Mouse (Mus musculus) CH12.LX (cell line): ENCODE results near the gene Fastkd5. TPM values are rescaled to one million over a fixed set of nuclear protein-coding genes. Genes with fewer than 3 reads are reported as not detected.
A peak's percentile ranks its signal among the peaks of the same experiment; 100 is the strongest.

Experiments used
- DNase-seq: peaks from one replicate; pipeline ENCODE4 v3.0.0-alpha.2; 2013; ENCODE audit errors: extremely low read depth
- H3K27ac ChIP-seq: 2 replicates; pipeline ENCODE4 v1.5.1; 2012; ENCODE audit warnings: low read depth, mild to moderate bottlenecking, control low read depth, moderate library complexity; ENCODE audit not compliant: insufficient read depth
- H3K27me3 ChIP-seq: replicated peaks from 2 replicates; pipeline ENCODE3; 2012; ENCODE audit warnings: inconsistent platforms
- H3K36me3 ChIP-seq, 2 experiments: replicated peaks in 1 of 2; 2 replicates each; pipeline versions ENCODE3 to v1.6.1; 2012; ENCODE audit warnings: inconsistent platforms in 1 of 2, low read length in 1 of 2, mild to moderate bottlenecking in 1 of 2, mixed read lengths in 1 of 2, moderate library complexity in 1 of 2; ENCODE audit not compliant: control insufficient read depth in 1 of 2, insufficient read depth in 1 of 2
- H3K4me1 ChIP-seq, 2 experiments: 2 replicates each; pipeline ENCODE4 v1.6.1; 2012; ENCODE audit warnings: inconsistent platforms in 1 of 2, moderate library complexity in 1 of 2; ENCODE audit not compliant: insufficient read depth in 2 of 2, control insufficient read depth in 1 of 2
- H3K4me2 ChIP-seq: 2 replicates; pipeline ENCODE4 v1.6.1; 2012; ENCODE audit warnings: low read depth, mild to moderate bottlenecking, control low read depth; ENCODE audit not compliant: poor library complexity, insufficient read depth, severe bottlenecking
- H3K4me3 ChIP-seq, 3 experiments: fragments of 150-350 bp in 1 of 3; sonication (generic) in 1 of 3; replicated peaks in 1 of 3; 2 replicates each; pipeline versions ENCODE3 to v1.5.1; 2011 to 2012; ENCODE audit warnings: low read depth in 2 of 3, low read length in 2 of 3, mild to moderate bottlenecking in 2 of 3, moderate library complexity in 2 of 3, control low read depth in 1 of 3, improper control_type of control experiment in 1 of 3, inconsistent platforms in 1 of 3, mixed read lengths in 1 of 3; ENCODE audit not compliant: poor library complexity in 1 of 3
- H3K79me2 ChIP-seq: replicated peaks from 2 replicates; pipeline ENCODE4 v1.6.1; 2012; ENCODE audit warnings: mild to moderate bottlenecking, moderate library complexity; ENCODE audit not compliant: control insufficient read depth, poor library complexity, insufficient read depth, severe bottlenecking; ENCODE audit errors: extremely low read depth
- H3K9ac ChIP-seq: 2 replicates; pipeline ENCODE4 v1.6.1; 2012; ENCODE audit warnings: low read depth, mild to moderate bottlenecking, control low read depth, moderate library complexity; ENCODE audit not compliant: insufficient read depth
- H3K9me3 ChIP-seq: replicated peaks from 2 replicates; pipeline ENCODE3; 2012; ENCODE audit warnings: low read length, inconsistent platforms, mixed read lengths
- BHLHE40 ChIP-seq: IDR thresholded peaks from 2 replicates; pipeline ENCODE4 v1.6.1; 2011; ENCODE audit warnings: mild to moderate bottlenecking, low read depth, low read length, improper control_type of control experiment
- CTCF ChIP-seq, 2 experiments: IDR thresholded peaks in 1 of 2; conservative IDR thresholded peaks in 1 of 2; 2 replicates each; pipeline ENCODE4 v1.5.1; 2011 to 2012; ENCODE audit warnings: low read depth in 2 of 2, low read length in 2 of 2, improper control_type of control experiment in 1 of 2, inconsistent platforms in 1 of 2, mild to moderate bottlenecking in 1 of 2, moderate library complexity in 1 of 2
- E2F4 ChIP-seq: IDR thresholded peaks from 2 replicates; pipeline ENCODE4 v1.6.1; 2011; ENCODE audit warnings: low read depth, low read length, improper control_type of control experiment; ENCODE audit not compliant: insufficient replicate concordance
- EP300 ChIP-seq: IDR thresholded peaks from 2 replicates; pipeline ENCODE4 v1.6.1; 2011; ENCODE audit warnings: low read length, improper control_type of control experiment
- ETS1 ChIP-seq: conservative IDR thresholded peaks from 2 replicates; pipeline ENCODE4 v1.6.1; 2012; ENCODE audit warnings: low read depth, mild to moderate bottlenecking, inconsistent platforms, low read length, improper control_type of control experiment, moderate library complexity
- HCFC1 ChIP-seq: IDR thresholded peaks from 2 replicates; pipeline ENCODE4 v1.6.1; 2012; ENCODE audit warnings: low read depth, mild to moderate bottlenecking, inconsistent platforms, low read length, improper control_type of control experiment
- IRF4 ChIP-seq: IDR thresholded peaks from 2 replicates; pipeline ENCODE4 v1.6.1; 2014; ENCODE audit warnings: low read depth, mild to moderate bottlenecking, inconsistent platforms, low read length, improper control_type of control experiment
- JUND ChIP-seq: conservative IDR thresholded peaks from 2 replicates; pipeline ENCODE4 v1.6.1; 2011; ENCODE audit warnings: low read depth, low read length, improper control_type of control experiment
- KAT2A ChIP-seq: IDR thresholded peaks from 2 replicates; pipeline ENCODE4 v1.6.1; 2012; ENCODE audit warnings: low read length, improper control_type of control experiment, inconsistent platforms; ENCODE audit not compliant: insufficient replicate concordance
- MAFK ChIP-seq: IDR thresholded peaks from 2 replicates; pipeline ENCODE4 v1.6.1; 2011; ENCODE audit warnings: low read length, improper control_type of control experiment; ENCODE audit not compliant: insufficient replicate concordance
- MAX ChIP-seq: IDR thresholded peaks from 2 replicates; pipeline ENCODE4 v1.6.1; 2011; ENCODE audit warnings: low read length, improper control_type of control experiment
- MEF2A ChIP-seq: IDR thresholded peaks from 2 replicates; pipeline ENCODE4 v1.6.1; 2014; ENCODE audit warnings: low read depth, mild to moderate bottlenecking, inconsistent platforms, low read length, improper control_type of control experiment, borderline replicate concordance
- NELFE ChIP-seq: IDR thresholded peaks from 2 replicates; pipeline ENCODE4 v1.6.1; 2011; ENCODE audit warnings: low read depth, low read length, improper control_type of control experiment
- POLR2A ChIP-seq: IDR thresholded peaks from 2 replicates; pipeline ENCODE4 v1.6.1; 2011; ENCODE audit warnings: low read depth, mild to moderate bottlenecking, improper control_type of control experiment, low read length
- RAD21 ChIP-seq: IDR thresholded peaks from 2 replicates; pipeline ENCODE4 v1.6.1; 2011; ENCODE audit warnings: low read depth, mild to moderate bottlenecking, low read length, improper control_type of control experiment, moderate library complexity
- SIN3A ChIP-seq: IDR thresholded peaks from 2 replicates; pipeline ENCODE4 v1.6.1; 2012; ENCODE audit warnings: low read length, improper control_type of control experiment, inconsistent platforms
- SMC3 ChIP-seq: IDR thresholded peaks from 2 replicates; pipeline ENCODE4 v1.6.1; 2011; ENCODE audit warnings: low read depth, low read length, improper control_type of control experiment
- TBP ChIP-seq: conservative IDR thresholded peaks from 2 replicates; pipeline ENCODE4 v1.6.1; 2011; ENCODE audit warnings: low read depth, low read length, improper control_type of control experiment
- UBTF ChIP-seq: IDR thresholded peaks from 2 replicates; pipeline ENCODE4 v1.6.1; 2012; ENCODE audit warnings: low read depth, mild to moderate bottlenecking, inconsistent platforms, low read length, improper control_type of control experiment, moderate library complexity
- USF1 ChIP-seq: IDR thresholded peaks from 2 replicates; pipeline ENCODE4 v1.6.1; 2014; ENCODE audit warnings: low read depth, mild to moderate bottlenecking, inconsistent platforms, low read length, improper control_type of control experiment
- ZC3H11A ChIP-seq: IDR thresholded peaks from 2 replicates; pipeline ENCODE4 v1.6.1; 2012; ENCODE audit warnings: low read depth, mild to moderate bottlenecking, inconsistent platforms, low read length, improper control_type of control experiment
- ZNF384 ChIP-seq: IDR thresholded peaks from 2 replicates; pipeline ENCODE4 v1.6.1; 2012; ENCODE audit warnings: low read depth, low read length, improper control_type of control experiment, inconsistent platforms
- dilution Hi-C: fragments of 300-500 bp; cut with MboI; formaldehyde crosslinking; loops from 2 replicates; pipeline ENCODE4 v1.14.3; 2020; ENCODE audit warnings: low sequenced_read_pairs; ENCODE audit not compliant: extremely low pct_unique_long_range_greater_than_20kb, extremely low pct_ligation_motif_present
- in situ Hi-C: fragments of 300-500 bp; cut with MboI; formaldehyde crosslinking; loops from 3 replicates; pipeline ENCODE4 v1.14.3; 2019; ENCODE audit warnings: low sequenced_read_pairs, low pct_ligation_motif_present, low pct_unique_long_range_greater_than_20kb, mixed read lengths
- polyA plus RNA-seq: library from polyadenylated mRNA; unstranded; fragments of >175 nt; gene quantifications from 2 replicates; pipeline ENCODE4 v1.2.1, GENCODE M21; 2012; ENCODE audit warnings: low read depth; ENCODE audit not compliant: insufficient read length
- total RNA-seq, 2 experiments: library from RNA; depleted of rRNA; stranded (reverse); fragments of 300-350 nt in 1 of 2; fragments of >200 nt in 1 of 2; gene quantifications; 2 replicates each; pipeline ENCODE4 v1.2.3; 2012 to 2014

Fastkd5 gene
- total and polyA plus RNA-seq, 3 experiments, result 6.0 to 14.8 (median 9.1) TPM

DNA sequence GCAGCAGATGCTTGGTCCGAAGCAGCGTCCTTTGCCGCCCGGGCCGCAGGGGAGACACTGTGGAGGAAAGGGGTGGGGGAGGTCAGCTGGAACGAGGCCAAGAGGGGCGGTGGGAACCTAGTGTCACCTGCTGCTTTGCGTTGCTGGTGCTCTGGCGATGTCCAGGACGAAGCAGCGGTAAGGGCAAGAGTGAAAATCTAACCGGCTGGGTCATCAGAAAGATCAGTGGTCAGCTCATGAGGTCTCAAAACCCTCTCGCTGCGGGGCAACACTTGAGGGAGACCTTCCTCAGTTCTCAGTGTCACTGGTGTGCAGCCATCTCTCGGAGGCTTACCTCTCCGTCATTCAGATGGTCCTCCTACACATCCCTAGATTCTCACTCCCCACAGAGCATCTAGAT lies 48.6 kb downstream of the Fastkd5 start:
- dilution Hi-C loops, result no loop called here
- H3K9me3 ChIP-seq, result no peaks in the 10 kb centered on the region
- no peaks in the 10 kb centered on the region for H3K79me2 ChIP-seq
- no peak overlapping the region for H3K9ac ChIP-seq
- in situ Hi-C loops, result no loop called here
- no peak overlapping the region for H3K4me3 ChIP-seq
- H3K4me1 ChIP-seq, result peaks cover 4 to 5% of the 10 kb centered on the region in 2 experiments
- DNase-seq, result no peak
- no peak for TF ChIP-seq IRF4
- no peaks in the 10 kb centered on the region for H3K36me3 ChIP-seq
- H3K27ac ChIP-seq, result no peak overlapping the region
- H3K27me3 ChIP-seq, result peaks cover 25% of the 10 kb centered on the region
- no peak overlapping the region for H3K4me2 ChIP-seq

DNA sequence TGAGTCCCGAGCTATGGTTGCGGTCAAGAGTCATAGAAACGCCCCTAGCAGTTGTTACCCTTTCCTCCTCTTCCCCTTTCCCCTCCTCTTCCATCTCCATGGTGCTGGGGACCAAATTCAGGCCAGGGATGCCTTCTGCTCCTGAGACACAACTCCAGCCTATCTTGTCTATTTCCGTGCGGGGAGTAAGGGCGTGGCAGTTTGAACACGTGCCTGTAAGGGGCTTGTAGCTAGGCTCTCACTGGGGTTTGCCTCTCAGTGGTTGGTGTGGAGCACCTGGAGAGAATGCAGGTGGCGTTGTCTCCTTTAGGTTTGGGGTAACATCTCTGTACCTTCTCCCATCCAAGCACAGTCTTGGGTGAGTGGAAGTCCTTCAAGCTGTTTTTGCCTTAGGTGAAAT lies 50.0 kb downstream of the Fastkd5 start:
- dilution Hi-C loops, result no loop called here
- no peaks in the 10 kb centered on the region for H3K36me3 ChIP-seq
- H3K27ac ChIP-seq, result no peak overlapping the region
- TF ChIP-seq BHLHE40 (peak; percentile 35; the same call in 1 of the 2 replicates), HCFC1 (no peak)
- TF ChIP-seq, all 38 proteins: peak for 1
- H3K79me2 ChIP-seq, result no peaks in the 10 kb centered on the region
- in situ Hi-C loops, result no loop called here
- H3K4me2 ChIP-seq, result peak overlapping the region; percentile 62
- H3K27me3 ChIP-seq, result peaks cover 25% of the 10 kb centered on the region
- no peak for DNase-seq
- peaks cover 4 to 5% of the 10 kb centered on the region in 2 experiments for H3K4me1 ChIP-seq
- no peak overlapping the region for H3K4me3 ChIP-seq
- H3K9ac ChIP-seq, result no peak overlapping the region
- H3K9me3 ChIP-seq, result no peaks in the 10 kb centered on the region

DNA sequence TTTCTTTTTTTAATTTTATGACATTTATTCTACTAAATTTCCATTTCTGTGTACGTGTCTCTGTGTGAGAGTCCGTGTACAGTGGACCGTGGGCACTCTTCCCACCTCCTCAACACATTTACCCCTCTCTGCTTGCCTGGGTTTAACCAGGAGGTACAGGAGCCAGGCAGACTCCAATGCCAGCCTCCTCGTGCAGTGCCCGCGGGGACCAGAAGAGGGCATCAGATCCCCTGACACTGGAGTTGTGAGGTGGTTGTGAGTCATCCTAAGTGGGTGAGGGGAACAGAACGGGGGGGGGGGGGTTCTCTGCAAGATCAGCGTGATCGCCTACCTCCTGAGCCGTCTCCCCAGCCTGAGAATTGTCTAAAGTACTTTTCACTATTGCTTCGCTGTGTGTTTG lies 51.7 kb downstream of the Fastkd5 start:
- peak; percentile 53 for DNase-seq
- Histone ChIP-seq H3K79me2 (no peaks in the 10 kb centered on the region), H3K36me3 (no peaks in the 10 kb centered on the region), H3K4me3 (no peak overlapping the region), H3K27ac (no peak overlapping the region), H3K9ac (no peak overlapping the region), H3K4me2 (no peak overlapping the region), H3K27me3 (peaks cover 25% of the 10 kb centered on the region), H3K9me3 (no peaks in the 10 kb centered on the region), H3K4me1 (peaks cover 8 to 9% of the 10 kb centered on the region in 2 experiments)
- TF ChIP-seq BHLHE40 (no peak), JUND (no peak), SIN3A (no peak), E2F4 (no peak), MAFK (no peak), CTCF (conservative IDR thresholded peaks at IDR 0.05 in 1 of 2, IDR thresholded peaks at IDR 0.05 in 1 of 2; ENCODE audit: low read depth in 2 of 2, low read length in 2 of 2) (peak in 1 of 2 experiments; percentile 64; a peak in 2 of 4 replicates), UBTF (no peak), HCFC1 (no peak), SMC3 (peak; percentile 53), MEF2A (no peak), ZNF384 (no peak), USF1 (no peak), NELFE (no peak), POLR2A (no peak), ETS1 (no peak), RAD21 (peak; percentile 44), TBP (no peak), MAX (no peak), EP300 (no peak), ZC3H11A (no peak), KAT2A (no peak)
- in situ Hi-C loops, result no loop called here
- dilution Hi-C loops, result no loop called here
